Mouse (Mus musculus): ENCODE data around the gene Wdr61. TPM values are rescaled to one million over a fixed set of nuclear protein-coding genes. Genes with fewer than 3 reads are reported as not detected.

The Wdr61 gene
- 10 to 100 TPM; 52.9 to 54.3 TPM for total RNA-seq (2021)
- long read RNA-seq, experiment 1, transcript Wdr61-201 (11 exons, 1,187 nt), result minor isoform, 7 of 46 reads
- long read RNA-seq, experiment 1, transcript Wdr61-203 (11 exons, 1,290 nt), result major isoform, 23 of 46 reads
- long read RNA-seq, experiment 1, partial matches to known transcripts, result 9 of 46 reads
- long read RNA-seq, experiment 1, other reads (novel, unspliced or antisense), result 6 of 46 reads
- long read RNA-seq, experiment 2, transcript Wdr61-201 (11 exons, 1,187 nt), result minor isoform, 15 of 57 reads
- long read RNA-seq, experiment 2, transcript Wdr61-203 (11 exons, 1,290 nt), result major isoform, 22 of 57 reads
- long read RNA-seq, experiment 2, partial matches to known transcripts, result 13 of 57 reads
- long read RNA-seq, experiment 2, other reads (novel, unspliced or antisense), result 7 of 57 reads

DNA sequence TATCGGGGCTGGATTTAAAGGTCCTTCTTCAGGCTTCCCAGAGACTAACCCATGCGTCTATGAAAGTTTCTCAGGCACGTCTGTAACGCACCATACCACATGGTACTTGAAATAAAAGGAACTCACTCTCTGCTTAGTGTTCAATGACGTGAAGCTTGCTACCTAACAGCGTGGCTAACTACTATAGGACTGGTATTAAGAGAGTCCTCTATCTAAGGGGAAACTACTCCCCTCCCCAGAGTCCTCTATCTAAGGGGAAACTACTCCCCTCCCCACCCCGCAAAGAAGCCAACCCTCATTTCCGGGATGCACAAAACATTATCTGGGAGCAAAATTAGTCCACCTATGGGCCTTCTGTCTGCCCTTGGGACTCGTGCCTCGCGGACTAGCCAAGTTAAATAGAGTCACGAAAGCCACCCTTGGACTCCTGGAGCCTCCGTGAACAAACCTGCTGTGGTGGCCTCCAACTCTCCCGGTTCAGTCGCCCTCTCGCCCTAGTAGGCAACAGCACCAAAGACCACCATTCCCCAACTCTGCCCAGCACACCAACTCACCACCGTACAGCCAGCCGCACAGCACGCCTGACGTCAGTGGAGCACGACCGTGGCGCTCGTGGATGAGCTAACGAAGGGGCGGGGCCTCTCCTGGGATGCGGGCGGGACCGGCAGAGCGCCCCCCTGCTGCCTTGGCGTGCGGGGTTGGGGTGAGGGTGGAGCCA lies at the start of gene Wdr61:
Gene Wdr61, minus strand, starts transcription at position 599 of the 718 bp plus-strand sequence.
- intact Hi-C loops (cut with DNase I), result loop anchor here (10.0 kb wide), 1 partner anchor 161 kb away; no protein-coding TSS in a partner anchor

GRCm38 (mm10) chr9:54784003-54784402 lies 49.7 kb upstream of the Wdr61 start:
- intact Hi-C loops (cut with DNase I), result no loop called here
- no peak for DNase-seq (ENCODE audit: low spot score in 2 of 2)

More for the DNA sequence above, at the start of gene Wdr61:
- DNase-seq (ENCODE audit: low spot score in 2 of 2), result peak; percentile 96 to 97

- intact Hi-C loops (cut with DNase I), result no loop called here
- DNase-seq (ENCODE audit: low spot score in 2 of 2), result no peak
Measured at GRCm38 (mm10) chr9:54782504-54782903, 48.2 kb upstream of the Wdr61 start.

DNA sequence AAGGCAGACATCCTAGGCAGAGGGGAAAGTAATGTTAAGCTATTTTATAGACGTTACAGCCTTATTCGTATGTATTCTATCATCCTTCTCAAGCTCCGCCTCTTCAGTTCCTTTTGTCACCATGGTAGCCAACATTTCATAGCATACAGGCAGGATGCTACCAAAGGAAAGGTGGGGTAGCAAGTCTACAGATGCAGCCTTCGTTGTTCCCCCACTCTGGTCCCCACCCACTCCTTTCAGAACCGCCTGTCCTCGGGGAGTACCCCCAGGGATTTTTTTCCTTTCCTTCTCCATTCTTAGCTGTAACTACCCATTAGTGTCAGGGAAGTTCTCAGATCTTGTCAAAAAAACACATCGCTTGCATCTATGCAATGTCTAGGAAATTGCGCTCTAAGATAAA lies 45.0 kb upstream of the Wdr61 start:
- DNase-seq (ENCODE audit: low spot score in 2 of 2), result no peak
- intact Hi-C loops (cut with DNase I), result no loop called here

- intact Hi-C loops (cut with DNase I), result no loop called here
- no peak for DNase-seq (ENCODE audit: low spot score in 2 of 2)
Measured at GRCm38 (mm10) chr9:54776451-54776982, 42.2 kb upstream of the Wdr61 start.

DNA sequence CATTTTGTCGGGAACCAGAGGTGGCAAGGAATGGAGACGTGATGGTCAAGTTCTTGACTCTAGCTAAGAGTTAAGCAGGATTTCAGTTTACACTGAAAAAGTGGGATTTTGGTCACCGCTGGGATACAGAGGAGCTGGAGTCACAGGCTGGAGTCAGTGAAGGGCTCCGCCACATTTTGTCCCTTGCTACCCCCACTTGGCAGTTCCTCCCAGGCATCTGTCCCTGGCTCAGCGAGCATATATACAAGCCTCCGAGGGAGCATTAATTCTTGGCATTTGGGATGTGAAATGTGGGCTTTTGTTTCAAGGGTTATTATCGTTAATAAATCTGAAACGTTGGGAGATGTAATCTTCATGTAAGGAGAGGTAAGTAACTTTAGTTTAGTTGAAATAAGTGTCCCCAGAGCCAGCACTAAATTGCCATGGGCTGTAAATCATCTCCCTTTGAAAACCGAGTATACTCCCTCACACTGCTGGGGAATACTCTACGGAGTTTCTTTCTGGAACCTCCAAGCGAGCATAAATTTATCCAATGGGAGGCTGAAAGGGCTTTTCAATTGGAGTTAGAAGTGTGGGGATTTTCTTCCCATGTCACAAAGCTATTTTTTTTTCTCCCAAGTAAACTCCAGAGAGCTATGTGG lies 35.9 kb upstream of the Wdr61 start:
- no peak for DNase-seq (ENCODE audit: low spot score in 2 of 2)
- intact Hi-C loops (cut with DNase I), result no loop called here

- intact Hi-C loops (cut with DNase I), result no loop called here
- no peak for DNase-seq (ENCODE audit: low spot score in 2 of 2)
Measured at GRCm38 (mm10) chr9:54765336-54766085, 31.2 kb upstream of the Wdr61 start.

GRCm38 (mm10) chr9:54764561-54765217 lies 30.4 kb upstream of the Wdr61 start, which contains the start of gene Crabp1:
Gene Crabp1 (plus strand): TSS chr9:54764748.
- intact Hi-C loops (cut with DNase I), result no loop called here
- peak in 1 of 2 experiments; percentile 18 for DNase-seq (ENCODE audit: low spot score in 2 of 2)

GRCm38 (mm10) chr9:54764091-54764490 lies 29.8 kb upstream of the Wdr61 start:
- DNase-seq (ENCODE audit: low spot score in 2 of 2), result no peak
- intact Hi-C loops (cut with DNase I), result no loop called here

GRCm38 (mm10) chr9:54759592-54759991 lies 25.3 kb upstream of the Wdr61 start:
- DNase-seq (ENCODE audit: low spot score in 2 of 2), result no peak
- intact Hi-C loops (cut with DNase I), result no loop called here

DNA sequence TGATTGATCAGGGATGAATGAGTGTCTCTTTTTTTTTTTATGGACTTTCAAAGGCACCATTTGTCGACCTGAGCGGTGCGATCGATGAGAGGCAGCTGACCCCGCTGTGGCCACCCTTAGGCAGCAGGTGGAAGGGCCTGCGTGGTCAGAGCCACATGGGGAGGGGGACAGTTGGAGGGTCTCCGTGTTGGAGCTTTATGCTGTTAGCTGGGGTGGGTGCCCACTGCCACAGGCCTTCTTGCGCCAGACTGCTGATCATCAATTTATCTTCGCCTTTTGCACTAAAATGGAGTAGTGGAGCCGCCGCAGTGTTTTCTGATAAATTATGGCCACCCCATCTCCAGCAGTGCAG lies 18.6 kb upstream of the Wdr61 start:
- no peak for DNase-seq (ENCODE audit: low spot score in 2 of 2)
- intact Hi-C loops (cut with DNase I), result no loop called here

GRCm38 (mm10) chr9:54752201-54752943 lies 18.1 kb upstream of the Wdr61 start:
- DNase-seq (ENCODE audit: low spot score in 2 of 2), result no peak
- intact Hi-C loops (cut with DNase I), result no loop called here

DNA sequence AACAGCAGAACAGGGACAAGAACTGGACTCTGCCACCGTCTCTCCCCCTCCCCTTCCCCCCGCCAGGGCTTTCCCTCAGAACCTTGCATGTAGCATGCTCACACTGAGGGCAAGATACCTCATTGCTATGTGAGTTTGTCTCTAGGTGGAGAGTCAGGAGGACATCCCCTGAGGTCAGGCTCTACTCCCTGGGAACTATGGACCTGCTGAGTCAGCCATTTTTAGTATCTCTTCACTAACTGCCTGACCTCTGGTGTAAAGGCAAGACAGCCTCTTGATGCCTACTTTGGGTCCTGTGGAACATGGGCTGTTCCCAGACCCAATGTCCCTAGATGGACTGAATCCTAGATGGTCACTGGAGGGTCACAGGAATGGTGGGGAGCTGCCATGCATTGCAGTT lies 17.4 kb upstream of the Wdr61 start:
- no peak for DNase-seq (ENCODE audit: low spot score in 2 of 2)
- intact Hi-C loops (cut with DNase I), result no loop called here

DNA sequence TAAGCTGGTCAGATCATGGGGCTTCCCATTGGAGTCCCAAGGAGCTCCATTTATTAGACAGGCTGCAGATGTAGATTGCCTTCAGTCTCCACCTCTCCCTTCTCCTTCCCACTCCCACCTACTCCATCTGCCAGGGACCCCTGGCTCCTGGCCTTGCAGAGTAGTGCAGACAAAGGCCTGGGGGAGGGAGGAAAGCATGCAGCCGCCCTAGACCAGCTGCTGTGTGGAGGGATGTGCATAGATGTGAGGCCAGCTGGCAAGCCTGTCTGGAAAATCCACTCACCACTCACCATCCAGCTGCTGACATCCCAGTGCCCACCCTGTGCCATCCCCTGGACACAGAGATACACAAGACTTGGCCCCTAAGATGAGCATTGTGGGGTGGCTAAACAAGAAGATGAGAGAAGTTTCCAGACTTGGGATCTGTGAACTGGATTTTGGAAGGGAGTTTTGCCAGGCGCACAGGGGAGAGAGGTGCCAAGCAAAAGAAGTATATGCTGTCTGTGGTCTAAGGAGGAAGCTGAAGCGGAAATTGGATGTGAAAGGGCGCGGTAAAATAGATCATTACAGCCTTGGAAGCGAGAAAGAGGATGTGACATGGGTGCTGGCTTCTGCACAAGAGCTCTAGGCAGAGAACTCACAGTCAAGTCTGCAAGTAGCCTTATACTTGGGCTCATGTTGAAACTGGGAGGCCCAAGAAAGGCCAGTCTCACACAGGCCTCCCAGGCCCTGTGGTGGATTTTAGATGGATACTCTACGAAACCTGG lies 16.1 kb upstream of the Wdr61 start:
- no peak for DNase-seq (ENCODE audit: low spot score in 2 of 2)

DNA sequence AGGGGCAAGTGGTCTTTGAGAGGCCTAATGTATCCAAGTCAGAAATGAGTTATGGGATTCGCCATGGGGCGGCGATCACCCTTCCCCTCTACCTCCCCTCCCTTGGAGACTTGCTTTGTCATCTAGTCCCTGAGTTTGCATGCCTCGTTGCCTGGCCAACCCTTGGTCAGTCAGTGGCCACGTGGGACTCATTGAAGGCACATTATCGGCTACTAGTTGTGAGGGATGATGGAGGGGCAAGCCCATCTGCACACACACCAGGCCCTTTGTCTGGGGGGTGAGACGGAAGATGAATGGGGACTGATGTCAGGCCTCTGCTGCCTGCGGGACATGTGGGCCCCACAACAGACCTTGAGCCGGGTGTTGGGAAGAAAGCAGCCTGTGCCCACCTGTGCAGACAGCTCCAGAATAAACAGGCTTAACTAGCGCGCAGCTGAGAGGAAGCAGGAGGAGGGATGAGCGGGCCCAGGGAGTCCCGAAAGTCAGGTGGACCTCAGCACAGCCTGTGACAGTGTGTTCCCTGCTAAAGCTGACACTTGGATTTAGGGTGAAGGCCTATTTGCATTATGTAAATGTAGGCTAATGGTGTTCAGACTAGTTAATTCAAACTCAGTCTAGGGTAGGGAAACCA lies 11.5 kb upstream of the Wdr61 start:
- no peak for DNase-seq (ENCODE audit: low spot score in 2 of 2)
- intact Hi-C loops (cut with DNase I), result loop anchor here (10.0 kb wide), 1 partner anchor 369 kb away; no protein-coding TSS in a partner anchor

More for the DNA sequence above, 16.1 kb upstream of the Wdr61 start:
- intact Hi-C loops (cut with DNase I), result no loop called here

DNA sequence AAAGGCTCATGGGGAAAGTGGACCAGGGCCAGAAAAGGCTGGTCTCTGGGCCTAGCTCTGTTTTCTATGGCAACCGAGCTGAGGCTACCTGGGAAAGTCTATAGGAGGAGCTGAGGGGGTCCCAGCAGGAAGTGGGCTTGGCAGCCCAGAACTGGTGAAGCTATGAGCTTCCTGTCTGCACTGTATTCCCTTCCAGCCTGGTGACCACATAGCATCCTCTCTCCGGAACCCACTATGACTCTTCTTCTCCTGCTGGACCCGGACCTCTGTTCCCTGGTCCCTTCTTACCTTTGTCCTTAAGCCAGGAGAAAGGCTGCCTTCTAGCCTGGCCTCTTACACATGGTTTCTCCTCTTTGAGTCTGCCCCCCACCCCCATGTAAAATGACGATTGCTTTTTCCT lies 9.6 kb upstream of the Wdr61 start:
- intact Hi-C loops (cut with DNase I), result loop anchor here (10.0 kb wide), 1 partner anchor 371 kb away; no protein-coding TSS in a partner anchor
- DNase-seq (ENCODE audit: low spot score in 2 of 2), result no peak

GRCm38 (mm10) chr9:54738376-54738775 lies 4.1 kb upstream of the Wdr61 start:
- peak; percentile 64 to 70 for DNase-seq (ENCODE audit: low spot score in 2 of 2)
- intact Hi-C loops (cut with DNase I), result loop anchor here (1.0 to 10.0 kb wide), 2 partner anchors 83 to 156 kb away; no protein-coding TSS in a partner anchor
